Mouse (Mus musculus) bone marrow macrophage, adult 2 months (primary cell): Measurements from ENCODE around the gene 2010300C02Rik.

Source experiments
- CTCF ChIP-seq: IDR thresholded peaks from 2 replicates; pipeline ENCODE4 v1.5.1; 2012; ENCODE audit warnings: low read depth, mild to moderate bottlenecking, low read length, moderate library complexity
- POLR2A ChIP-seq: IDR thresholded peaks from 2 replicates; pipeline ENCODE4 v1.6.1; 2012; ENCODE audit warnings: mild to moderate bottlenecking, low read depth, low read length, borderline replicate concordance

- TF ChIP-seq CTCF = no peak
- TF ChIP-seq POLR2A = no peak
Measured at GRCm38 (mm10) chr1:37744650-37745259, 24.9 kb upstream of the 2010300C02Rik start.
